Mouse (Mus musculus) liver, embryonic 14.5 days (tissue): Measurements from ENCODE around the gene Rassf7. TPM values are rescaled to one million over a fixed set of nuclear protein-coding genes. Genes with fewer than 3 reads are reported as not detected.

Experiments used
- ATAC-seq: fragments of 200-750 bp; cut with Nextera tagmentation; 2 replicates; pipeline ENCODE4 v1.8.0; 2017; ENCODE audit warnings: moderate number of reproducible peaks, mild to moderate bottlenecking, moderate library complexity; ENCODE audit not compliant: insufficient read depth
- DNase-seq, 3 experiments: peaks; one replicate each; pipeline ENCODE4 v3.0.0-alpha.2; 2012 to 2013; ENCODE audit warnings: low read depth in 3 of 3, low spot score in 3 of 3
- H3K27ac ChIP-seq: fragments of 300-500 bp; sonication (generic); 2 replicates; pipeline ENCODE4 v1.5.1; 2014; ENCODE audit warnings: moderate library complexity, mild to moderate bottlenecking, control low read depth, inconsistent platforms
- H3K27me3 ChIP-seq: fragments of 300-500 bp; sonication (generic); 2 replicates; pipeline ENCODE4 v1.6.1; 2014; ENCODE audit warnings: mild to moderate bottlenecking, low read length, moderate library complexity; ENCODE audit not compliant: control insufficient read depth, insufficient read depth
- H3K36me3 ChIP-seq: fragments of 300-500 bp; sonication (generic); replicated peaks from 2 replicates; pipeline ENCODE4 v1.6.1; 2014; ENCODE audit warnings: low read depth; ENCODE audit not compliant: control insufficient read depth, insufficient read depth
- H3K4me1 ChIP-seq, 2 experiments: fragments of 200-500 bp in 1 of 2; fragments of 300-500 bp in 1 of 2; sonication (generic) in 1 of 2; replicated peaks; 2 replicates each; pipeline ENCODE4 v1.6.1; 2012 to 2014; ENCODE audit warnings: antibody characterized with exemption in 1 of 2, inconsistent platforms in 1 of 2, low read length in 1 of 2; ENCODE audit not compliant: control insufficient read depth in 2 of 2, insufficient read depth in 2 of 2
- H3K4me2 ChIP-seq: fragments of 300-500 bp; sonication (generic); 2 replicates; pipeline ENCODE4 v1.6.1; 2014; ENCODE audit warnings: low read depth, mild to moderate bottlenecking, control low read depth, moderate library complexity
- H3K4me3 ChIP-seq, 2 experiments: fragments of 200-500 bp in 1 of 2; fragments of 300-500 bp in 1 of 2; sonication (generic) in 1 of 2; 2 replicates each; pipeline ENCODE4 v1.5.1; 2012 to 2014; ENCODE audit warnings: low read depth in 2 of 2, low read length in 2 of 2, mild to moderate bottlenecking in 2 of 2, control low read depth in 1 of 2, inconsistent platforms in 1 of 2, moderate library complexity in 1 of 2; ENCODE audit not compliant: insufficient read depth in 1 of 2
- H3K9ac ChIP-seq: fragments of 300-500 bp; sonication (generic); replicated peaks from 2 replicates; pipeline ENCODE4 v1.6.1; 2014; ENCODE audit warnings: mild to moderate bottlenecking, control low read depth, moderate library complexity
- H3K9me3 ChIP-seq: fragments of 300-500 bp; sonication (generic); 2 replicates; pipeline ENCODE4 v1.6.1; 2016; ENCODE audit warnings: low read length, mixed read lengths; ENCODE audit not compliant: control insufficient read depth
- CTCF ChIP-seq: IDR thresholded peaks from 2 replicates; pipeline ENCODE4 v1.5.1; 2016; ENCODE audit warnings: antibody characterized with exemption, low read depth, control low read depth
- EP300 ChIP-seq: IDR thresholded peaks from 2 replicates; pipeline ENCODE4 v1.6.1; 2016; ENCODE audit warnings: antibody characterized with exemption, low read depth
- WGBS: fragments of 180-500 bp; shearing (Covaris S2); extraction: QIAGEN DNeasy Blood & Tissue Kit; methylation state at CpG from one replicate; pipeline ENCODE4 v1.1.7; 2014; ENCODE audit not compliant: insufficient replicate concordance; 5-methylcytosine and 5-hydroxymethylcytosine counted together
- polyA plus RNA-seq, 2 experiments: library from polyadenylated mRNA; depleted of rRNA in 1 of 2; stranded (reverse) in 1 of 2; unstranded in 1 of 2; fragments of >200 nt; fragmentation: Nextera tagmentation in 1 of 2; extraction: Ambion mirVana in 1 of 2; gene quantifications; 2 replicates each; pipeline versions ENCODE4 v1.2.1 to v1.2.3; 2012 to 2014

The Rassf7 gene
- polyA plus RNA-seq, 2 experiments: 16.8 to 21.6 TPM

DNA sequence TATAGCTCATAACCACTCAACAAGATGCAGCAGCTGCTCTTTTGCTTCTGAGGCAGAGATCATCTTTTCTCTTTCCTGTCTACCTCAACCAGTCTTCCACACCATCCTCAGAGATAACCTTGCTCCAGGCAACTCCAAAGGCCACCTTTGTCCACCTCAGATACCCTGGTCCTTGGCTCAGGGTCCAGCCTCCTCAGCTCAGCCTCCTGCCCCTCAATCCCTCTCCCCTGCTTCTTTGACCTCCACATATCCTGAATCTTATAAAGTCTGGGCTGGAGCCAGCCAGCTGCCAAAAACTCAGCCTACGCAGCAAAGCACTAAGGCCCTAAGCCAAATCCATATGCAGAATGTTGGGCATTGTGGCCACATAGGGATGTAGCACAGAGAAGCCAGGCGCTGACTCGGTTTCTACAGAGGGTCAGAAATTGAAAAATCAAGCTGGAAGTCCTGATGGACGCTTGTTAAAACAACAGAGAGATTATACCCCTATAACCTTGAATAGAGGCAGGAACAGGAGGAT, 7.1 kb downstream of the Rassf7 start:
- ATAC-seq: no peak
- peak overlapping the region; percentile 85 for H3K4me2 ChIP-seq
- no peaks in the 10 kb centered on the region for H3K9me3 ChIP-seq
- H3K27me3 ChIP-seq: no peaks in the 10 kb centered on the region
- no peak for TF ChIP-seq EP300
- no peak for TF ChIP-seq CTCF
- peak overlapping the region; percentile 81 for H3K27ac ChIP-seq
- DNase-seq: no peak
- H3K36me3 ChIP-seq: peaks cover 6% of the 10 kb centered on the region; the same call in 1 of the 2 replicates
- no peak overlapping the region for H3K4me3 ChIP-seq
- 84% methylated on average over 4 of the region's 4 CpGs for WGBS
- peaks cover 16 to 29% of the 10 kb centered on the region in 2 experiments for H3K4me1 ChIP-seq
- peak overlapping the region; percentile 68 for H3K9ac ChIP-seq

DNA sequence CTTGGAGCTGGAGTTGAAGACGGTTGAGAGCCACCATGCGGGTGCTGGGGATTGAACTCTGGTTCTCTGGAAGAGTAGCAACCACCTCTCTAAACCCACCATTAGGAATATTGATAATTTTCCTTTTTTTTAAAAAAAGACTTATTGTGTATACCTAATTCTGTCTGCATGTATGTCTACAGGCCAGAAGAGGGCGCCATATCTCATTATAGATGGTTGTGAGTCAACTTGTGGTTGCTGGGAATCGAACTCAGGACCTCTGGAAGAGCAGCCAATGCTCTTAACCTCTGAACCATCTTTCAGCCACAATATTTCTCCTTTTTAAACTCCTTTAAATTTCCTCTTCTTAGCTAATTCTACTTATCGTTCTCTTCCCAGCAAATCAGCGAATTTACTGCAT, 10.9 kb downstream of the Rassf7 start:
- H3K36me3 ChIP-seq: peaks cover 6% of the 10 kb centered on the region
- ATAC-seq (no peak), DNase-seq (no peak)
- TF ChIP-seq CTCF (peak; percentile 31; the same call in 1 of the 2 replicates), EP300 (no peak)
- no peaks in the 10 kb centered on the region for H3K9me3 ChIP-seq
- H3K4me1 ChIP-seq: peaks cover 18 to 23% of the 10 kb centered on the region in 2 experiments
- WGBS: 78% methylated on average over 6 of the region's 6 CpGs
- no peak overlapping the region for H3K9ac ChIP-seq
- no peak overlapping the region for H3K4me3 ChIP-seq
- no peak overlapping the region for H3K4me2 ChIP-seq
- no peak overlapping the region for H3K27ac ChIP-seq
- no peaks in the 10 kb centered on the region for H3K27me3 ChIP-seq

DNA sequence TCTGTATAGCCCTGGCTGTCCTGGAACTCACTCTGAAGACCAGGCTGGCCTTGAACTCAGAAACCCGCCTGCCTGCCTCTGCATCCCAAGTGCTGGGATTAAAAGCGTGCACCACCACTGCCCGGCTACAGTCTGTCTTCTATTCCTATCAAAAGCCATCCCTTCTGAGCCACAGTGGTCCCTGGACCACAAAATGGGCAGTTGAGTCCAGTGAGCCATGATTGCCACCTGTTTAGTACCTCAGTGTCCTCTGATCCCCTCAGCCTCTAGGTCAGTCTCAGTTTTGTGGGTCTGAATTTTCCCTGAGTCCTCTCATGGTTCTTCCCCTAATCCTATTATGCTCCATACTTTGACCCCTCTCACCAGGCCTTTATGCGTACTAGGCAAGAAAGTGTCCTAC, 12.1 kb downstream of the Rassf7 start:
- WGBS: 69% methylated on average over 4 of the region's 4 CpGs
- H3K9ac ChIP-seq: peak overlapping the region; percentile 97
- peaks cover 9 to 13% of the 10 kb centered on the region in 2 experiments for H3K4me1 ChIP-seq
- H3K4me2 ChIP-seq: peak overlapping the region; percentile 74
- ATAC-seq (no peak), DNase-seq (no peak)
- H3K36me3 ChIP-seq: peaks cover 19% of the 10 kb centered on the region
- peak overlapping the region; percentile 29 for H3K27ac ChIP-seq
- H3K4me3 ChIP-seq: peak overlapping the region in 1 of 2 experiments; percentile 95; a peak in 2 of 4 replicates
- TF ChIP-seq CTCF (no peak), EP300 (no peak)
- H3K9me3 ChIP-seq: no peaks in the 10 kb centered on the region
- no peaks in the 10 kb centered on the region for H3K27me3 ChIP-seq

DNA sequence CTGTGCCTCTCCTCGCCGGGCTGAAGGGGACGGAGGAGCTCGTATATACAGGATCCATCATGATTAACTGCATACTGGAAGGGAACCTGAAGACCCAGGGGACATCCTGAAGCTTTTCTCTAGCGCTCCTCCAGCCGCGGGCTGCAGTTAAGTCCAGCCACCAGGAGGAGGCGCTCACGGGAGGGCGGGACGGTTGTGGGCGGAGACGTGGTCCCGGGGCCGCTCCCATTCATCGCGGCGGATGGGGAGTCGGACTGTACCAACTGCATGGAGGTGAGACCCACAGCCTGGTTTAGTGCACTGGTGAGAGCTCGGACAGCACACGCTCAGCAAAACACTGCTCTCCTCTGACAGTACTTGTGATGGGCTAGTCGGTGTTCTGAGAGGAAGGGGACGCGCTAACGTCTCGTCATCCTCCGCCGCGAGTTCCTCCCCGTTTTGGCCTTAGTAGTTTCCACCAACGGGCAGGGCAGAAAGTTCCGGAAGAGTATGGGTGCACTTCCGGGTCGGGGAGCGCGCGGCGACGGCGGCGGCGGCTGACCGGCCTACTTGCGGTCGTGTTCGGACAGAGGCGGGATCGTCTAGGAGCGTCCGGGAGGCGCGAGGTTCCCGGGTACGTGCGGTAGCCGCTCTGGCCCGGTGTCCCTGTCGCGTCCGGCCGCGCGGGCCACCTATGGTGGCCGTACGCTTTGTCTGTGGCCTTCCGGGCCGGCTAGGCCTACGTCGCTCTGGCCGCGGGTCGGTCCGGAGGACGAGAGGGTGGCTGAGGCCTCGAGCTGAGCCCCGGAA, 12.8 kb downstream of the Rassf7 start, which contains the start of gene Phrf1:
Gene Phrf1 (plus strand): TSS at position 506 of the 789 bp plus-strand sequence.
- no peaks in the 10 kb centered on the region for H3K9me3 ChIP-seq
- H3K4me1 ChIP-seq: peaks cover 8 to 12% of the 10 kb centered on the region in 2 experiments
- H3K9ac ChIP-seq: peak within 1 kb of the TSS; percentile 97
- peak; percentile 100 for TF ChIP-seq CTCF
- TF ChIP-seq EP300: peak; percentile 58; the same call in 1 of the 2 replicates
- WGBS: under 1% methylated on average over 76 of the region's 76 CpGs
- DNase-seq (peak; percentile 79 to 82 (median 80)), ATAC-seq (peak; percentile 92)
- peak within 1 kb of the TSS; percentile 92 to 95 for H3K4me3 ChIP-seq
- peak within 1 kb of the TSS; percentile 74 for H3K27ac ChIP-seq
- H3K36me3 ChIP-seq: peaks cover 26% of the 10 kb centered on the region
- H3K4me2 ChIP-seq: peak within 1 kb of the TSS; percentile 74
- no peaks in the 10 kb centered on the region for H3K27me3 ChIP-seq

- no peak for ATAC-seq
- no peaks in the 10 kb centered on the region for H3K9me3 ChIP-seq
- peaks cover 8 to 12% of the 10 kb centered on the region in 2 experiments for H3K4me1 ChIP-seq
- no peak for DNase-seq
- 29% methylated on average over 6 of the region's 6 CpGs for WGBS
- H3K27me3 ChIP-seq: no peaks in the 10 kb centered on the region
- peak overlapping the region; percentile 92 to 95 for H3K4me3 ChIP-seq
- peak overlapping the region; percentile 97 for H3K9ac ChIP-seq
- TF ChIP-seq EP300 (no peak), CTCF (no peak)
- peaks cover 37% of the 10 kb centered on the region for H3K36me3 ChIP-seq
- H3K27ac ChIP-seq: no peak overlapping the region
- H3K4me2 ChIP-seq: peak overlapping the region; percentile 74
These were observed 14.0 kb downstream of the Rassf7 start for GRCm38 (mm10) chr7:141229702-141230101.
